Mouse (Mus musculus) kidney, embryonic 16.5 days (tissue): ENCODE measurements around the gene Gm11032. TPM values are rescaled to one million over a fixed set of nuclear protein-coding genes. Genes with fewer than 3 reads are reported as not detected.

Source experiments
- polyA plus RNA-seq: library from polyadenylated mRNA; unstranded; fragments of >200 nt; fragmentation: Nextera tagmentation; extraction: Ambion mirVana; gene quantifications from 2 replicates; pipeline ENCODE4 v1.2.1, GENCODE M21; 2015

Gene Gm11032
- polyA plus RNA-seq, 1 experiment from 2014 or later: not detected

Other genes starting within 250 kb of the Gm11032 start
- gene Hormad2, start 179.0 kb upstream of the Gm11032 start, polyA plus RNA-seq: 0.51 and 0.66 TPM in 2 replicates
- gene Mtmr3, start 25.2 kb upstream of the Gm11032 start, polyA plus RNA-seq: 27.1 and 27.4 TPM in 2 replicates
- gene Ascc2, start 17.7 kb downstream of the Gm11032 start, polyA plus RNA-seq: 33.4 and 36.0 TPM in 2 replicates
- gene Uqcr10, start 84.3 kb downstream of the Gm11032 start, polyA plus RNA-seq: 915 and 962 TPM in 2 replicates
- gene Zmat5, start 84.6 kb downstream of the Gm11032 start, polyA plus RNA-seq: 70.9 and 71.8 TPM in 2 replicates
- gene Cabp7, start 126.7 kb downstream of the Gm11032 start, polyA plus RNA-seq: 0.12 TPM in 2 replicates
- 53.0 and 53.8 TPM in 2 replicates for gene Nf2, start 229.5 kb downstream of the Gm11032 start, polyA plus RNA-seq